Mouse (Mus musculus) heart, embryonic 13.5 days (tissue): ENCODE measurements around the gene Lysmd2. TPM values are rescaled to one million over a fixed set of nuclear protein-coding genes. Genes with fewer than 3 reads are reported as not detected.
A peak's percentile ranks its signal among the peaks of the same experiment; 100 is the strongest.

Experiments used
- ATAC-seq: fragments of 200-750 bp; cut with Nextera tagmentation; 2 replicates; pipeline ENCODE4 v1.8.0; 2017; ENCODE audit warnings: moderate TSS enrichment; ENCODE audit not compliant: insufficient number of reproducible peaks, low FRiP score, low TSS enrichment; ENCODE audit errors: extremely low read depth
- H3K27ac ChIP-seq: fragments of 300-500 bp; sonication (generic); replicated peaks from 2 replicates; pipeline ENCODE4 v1.5.1; 2015; ENCODE audit warnings: moderate library complexity, mild to moderate bottlenecking, inconsistent platforms
- H3K27me3 ChIP-seq: fragments of 300-500 bp; sonication (generic); replicated peaks from 2 replicates; pipeline ENCODE4 v1.6.1; 2015; ENCODE audit warnings: mild to moderate bottlenecking, inconsistent platforms
- H3K36me3 ChIP-seq: fragments of 300-500 bp; sonication (generic); 2 replicates; pipeline ENCODE4 v1.6.1; 2015; ENCODE audit warnings: mild to moderate bottlenecking, inconsistent platforms
- H3K4me1 ChIP-seq: fragments of 300-500 bp; sonication (generic); 2 replicates; pipeline ENCODE4 v1.6.1; 2015; ENCODE audit warnings: inconsistent platforms
- H3K4me2 ChIP-seq: fragments of 300-500 bp; sonication (generic); 2 replicates; pipeline ENCODE4 v1.6.1; 2015; ENCODE audit warnings: inconsistent platforms, mild to moderate bottlenecking, moderate library complexity
- H3K4me3 ChIP-seq: fragments of 300-500 bp; sonication (generic); 2 replicates; pipeline ENCODE4 v1.5.1; 2015; ENCODE audit warnings: moderate library complexity, mild to moderate bottlenecking, inconsistent platforms
- H3K9ac ChIP-seq: fragments of 300-500 bp; sonication (generic); 2 replicates; pipeline ENCODE4 v1.6.1; 2015; ENCODE audit warnings: inconsistent platforms, mild to moderate bottlenecking, moderate library complexity
- H3K9me3 ChIP-seq: fragments of 300-500 bp; sonication (generic); 2 replicates; pipeline ENCODE4 v1.6.1; 2016; ENCODE audit warnings: inconsistent platforms
- WGBS: fragments of 180-500 bp; shearing (Covaris S2); methylation state at CpG from one replicate; pipeline ENCODE4 v1.1.7; 2015; ENCODE audit warnings: mixed read lengths; 5-methylcytosine and 5-hydroxymethylcytosine counted together
- polyA plus RNA-seq: library from polyadenylated mRNA; unstranded; fragments of >200 nt; fragmentation: Nextera tagmentation; extraction: Ambion mirVana; gene quantifications from 2 replicates; pipeline ENCODE4 v1.2.1, GENCODE M21; 2015

The Lysmd2 gene
- polyA plus RNA-seq, 1 experiment from 2014 or later, result 16.2 TPM

DNA sequence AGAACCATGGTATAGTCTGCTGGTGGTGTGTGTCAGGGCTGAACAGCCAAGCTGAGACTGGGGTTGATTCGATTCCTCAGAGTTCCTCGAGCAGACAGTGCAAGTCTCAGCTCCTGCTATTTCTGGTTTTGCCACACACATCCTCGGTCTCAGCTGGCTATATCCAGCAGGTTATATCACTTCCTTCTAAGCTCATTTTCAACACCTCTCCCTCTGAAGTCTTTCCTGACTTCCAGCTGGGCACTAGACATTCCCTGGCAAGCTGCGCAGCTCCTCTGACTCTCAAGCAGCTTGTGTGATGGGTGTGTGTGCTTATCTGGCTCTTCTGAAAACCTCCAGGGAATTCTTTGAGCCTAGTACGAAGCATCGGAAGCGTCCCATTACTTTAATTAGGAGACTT is 50.7 kb downstream of the Lysmd2 start:
- ATAC-seq, result no peak
- 15% methylated on average over 7 of the region's 7 CpGs for WGBS
- no peaks in the 10 kb centered on the region for H3K9me3 ChIP-seq
- H3K27ac ChIP-seq, result no peak overlapping the region
- 0 out of 2 replicates have a peak, but pooled peaks cover 4% of the 10 kb centered on the region for H3K27me3 ChIP-seq
- peak overlapping the region; percentile 3; the same call in 1 of the 2 replicates for H3K9ac ChIP-seq
- H3K4me1 ChIP-seq, result peaks cover 12% of the 10 kb centered on the region
- H3K4me2 ChIP-seq, result peak overlapping the region; percentile 8; the same call in 1 of the 2 replicates
- H3K4me3 ChIP-seq, result no peak overlapping the region
- no peaks in the 10 kb centered on the region for H3K36me3 ChIP-seq

DNA sequence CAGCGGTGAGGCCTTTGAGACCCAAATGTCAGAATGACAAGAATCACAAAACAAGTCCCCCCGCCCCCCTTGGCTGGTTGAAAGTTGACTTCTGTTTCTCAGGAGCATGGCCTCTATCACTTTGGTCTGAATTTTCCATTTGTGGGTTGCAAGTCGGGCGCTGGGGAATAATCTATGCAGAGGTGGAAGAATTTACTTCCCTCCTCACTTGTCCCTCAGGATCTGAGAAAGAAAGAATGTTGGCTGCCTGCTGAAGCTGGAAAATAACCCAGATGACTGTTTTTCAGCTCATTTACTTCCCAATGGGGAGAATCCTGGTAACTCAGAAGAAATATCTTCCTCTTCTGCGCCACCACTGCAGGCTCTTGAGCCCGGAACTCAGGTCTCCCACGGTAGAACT is 52.8 kb downstream of the Lysmd2 start:
- 72% methylated on average over 7 of the region's 7 CpGs for WGBS
- Histone ChIP-seq H3K36me3 (no peaks in the 10 kb centered on the region), H3K27ac (no peak overlapping the region), H3K9me3 (no peaks in the 10 kb centered on the region), H3K4me1 (peaks cover 12% of the 10 kb centered on the region), H3K27me3 (peaks cover 14% of the 10 kb centered on the region; the same call in 1 of the 2 replicates), H3K4me3 (no peak overlapping the region), H3K4me2 (no peak overlapping the region), H3K9ac (no peak overlapping the region)
- no peak for ATAC-seq

DNA sequence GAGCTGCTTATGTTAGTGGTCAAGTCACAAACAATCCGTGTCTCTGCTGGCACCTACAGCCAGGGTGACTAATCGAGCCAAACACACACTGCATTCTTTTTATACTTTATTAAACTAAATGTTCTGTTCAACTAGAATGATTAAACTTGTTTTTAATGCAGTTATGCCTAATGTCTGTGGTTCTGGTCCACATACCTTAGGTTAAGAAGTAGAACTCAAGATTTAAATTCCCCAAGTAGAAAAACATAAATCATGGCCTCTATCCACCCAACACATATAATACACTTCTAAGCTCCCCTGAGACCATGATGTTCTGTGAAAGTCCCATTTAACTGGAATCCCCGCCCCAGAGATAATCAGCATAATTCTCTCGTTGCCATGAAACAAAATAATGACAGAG is 54.1 kb downstream of the Lysmd2 start:
- Histone ChIP-seq H3K4me1 (peaks cover 18% of the 10 kb centered on the region), H3K4me3 (no peak overlapping the region), H3K9me3 (no peaks in the 10 kb centered on the region), H3K27ac (no peak overlapping the region), H3K4me2 (no peak overlapping the region), H3K9ac (no peak overlapping the region), H3K27me3 (peaks cover 20% of the 10 kb centered on the region), H3K36me3 (no peaks in the 10 kb centered on the region)
- WGBS, result 64% methylated on average over 4 of the region's 4 CpGs
- ATAC-seq, result no peak

DNA sequence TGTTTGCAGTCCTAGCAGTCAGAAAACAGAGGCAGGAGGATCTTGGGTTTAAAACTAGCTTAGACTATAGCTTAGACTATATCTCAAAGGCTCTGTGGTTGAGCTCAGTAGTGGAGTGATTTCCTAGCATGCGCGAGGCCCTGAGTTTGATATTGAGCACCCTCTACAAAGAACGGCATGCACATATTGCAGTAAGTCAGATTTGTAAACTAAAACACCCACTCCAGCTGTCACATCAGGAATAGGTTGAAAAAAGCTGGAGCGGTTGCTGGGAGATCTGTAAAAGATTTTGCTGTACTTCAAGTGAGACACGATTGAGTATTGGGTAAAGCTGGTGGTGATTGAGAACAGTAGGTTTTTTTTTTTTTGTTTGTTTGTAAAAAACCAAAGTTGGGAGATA is 55.1 kb downstream of the Lysmd2 start:
- H3K9ac ChIP-seq, result no peak overlapping the region
- ATAC-seq, result no peak
- peaks cover 17% of the 10 kb centered on the region for H3K4me1 ChIP-seq
- no peaks in the 10 kb centered on the region for H3K36me3 ChIP-seq
- H3K4me3 ChIP-seq, result no peak overlapping the region
- H3K4me2 ChIP-seq, result no peak overlapping the region
- WGBS, result 81% methylated on average over 5 of the region's 5 CpGs
- H3K9me3 ChIP-seq, result no peaks in the 10 kb centered on the region
- H3K27me3 ChIP-seq, result peaks cover 23% of the 10 kb centered on the region
- H3K27ac ChIP-seq, result no peak overlapping the region

DNA sequence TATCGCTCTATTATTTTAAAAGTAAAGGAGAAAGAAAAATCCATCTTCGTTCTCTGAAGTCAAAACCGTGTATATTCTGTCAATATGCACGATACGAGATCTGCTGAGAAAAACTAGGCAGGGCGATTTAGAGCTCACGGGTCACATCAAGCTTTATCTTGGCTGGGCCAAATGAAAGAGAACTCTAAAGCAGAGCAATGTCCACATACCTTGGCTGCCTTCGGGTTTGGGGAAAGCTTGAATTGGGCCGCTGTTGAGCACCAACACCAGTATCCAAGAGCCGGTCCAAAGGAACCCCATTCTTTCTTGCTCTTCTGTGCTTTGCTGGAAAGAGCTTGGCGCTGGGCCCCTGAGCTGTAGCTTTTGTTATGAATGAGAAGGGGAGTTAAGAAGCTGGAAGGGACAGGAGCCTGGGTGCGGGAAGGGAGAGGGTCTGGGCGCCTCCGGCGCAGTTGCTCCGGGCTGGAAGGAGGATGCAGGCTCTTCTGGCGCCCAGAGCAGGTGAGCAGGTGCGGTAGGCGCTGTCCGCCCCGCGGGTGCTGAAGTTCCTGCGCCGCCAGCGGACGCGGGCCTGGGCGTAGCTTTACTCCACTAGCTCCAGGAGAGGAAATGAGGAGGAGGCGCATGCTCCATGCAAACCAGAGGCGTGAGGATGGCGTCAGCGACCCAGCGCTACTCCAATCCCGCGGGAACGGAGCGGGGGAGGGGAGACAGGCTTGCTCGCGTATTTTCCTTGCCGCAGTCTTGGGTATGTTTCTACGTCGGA is 58.1 kb downstream of the Lysmd2 start, which contains the start of gene Scg3:
Gene Scg3, minus strand, starts transcription at position 631 of the 766 bp plus-strand sequence.
- Histone ChIP-seq H3K27ac (no peak within 1 kb of the TSS), H3K4me3 (peak within 1 kb of the TSS; percentile 42), H3K4me2 (peak within 1 kb of the TSS; percentile 66), H3K9me3 (no peaks in the 10 kb centered on the region), H3K9ac (no peak within 1 kb of the TSS), H3K4me1 (0 out of 2 replicates have a peak, but pooled peaks cover 6% of the 10 kb centered on the region), H3K36me3 (no peaks in the 10 kb centered on the region), H3K27me3 (peaks cover 23% of the 10 kb centered on the region)
- WGBS, result 8% methylated on average over 42 of the region's 42 CpGs
- ATAC-seq, result peak; percentile 70; the same call in 1 of the 2 replicates

DNA sequence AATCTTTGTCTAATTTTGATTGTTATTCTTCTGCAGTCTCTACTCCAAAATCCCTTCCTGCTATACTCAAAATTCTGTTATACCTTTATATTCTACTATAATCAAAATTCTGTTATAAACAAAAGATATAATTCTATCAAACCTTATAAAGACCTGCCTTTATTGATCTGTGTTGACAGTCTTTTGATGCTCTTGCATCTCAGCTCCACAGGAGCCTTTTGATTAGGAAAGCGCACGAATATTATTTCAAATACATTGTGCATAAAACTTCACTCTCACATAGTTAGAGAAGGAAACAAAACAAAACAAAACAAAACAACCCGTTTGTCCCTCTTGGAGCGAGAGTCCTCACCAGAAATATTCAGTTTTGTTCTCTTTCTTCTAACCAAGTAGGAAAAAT is 58.8 kb downstream of the Lysmd2 start:
- 0 out of 2 replicates have a peak, but pooled peaks cover 6% of the 10 kb centered on the region for H3K4me1 ChIP-seq
- H3K9ac ChIP-seq, result no peak overlapping the region
- peaks cover 3% of the 10 kb centered on the region; the same call in 1 of the 2 replicates for H3K9me3 ChIP-seq
- H3K27me3 ChIP-seq, result peaks cover 23% of the 10 kb centered on the region
- H3K27ac ChIP-seq, result no peak overlapping the region
- H3K4me3 ChIP-seq, result peak overlapping the region; percentile 42
- H3K36me3 ChIP-seq, result no peaks in the 10 kb centered on the region
- 61% methylated on average over 4 of the region's 4 CpGs for WGBS
- no peak for ATAC-seq
- H3K4me2 ChIP-seq, result peak overlapping the region; percentile 66

DNA sequence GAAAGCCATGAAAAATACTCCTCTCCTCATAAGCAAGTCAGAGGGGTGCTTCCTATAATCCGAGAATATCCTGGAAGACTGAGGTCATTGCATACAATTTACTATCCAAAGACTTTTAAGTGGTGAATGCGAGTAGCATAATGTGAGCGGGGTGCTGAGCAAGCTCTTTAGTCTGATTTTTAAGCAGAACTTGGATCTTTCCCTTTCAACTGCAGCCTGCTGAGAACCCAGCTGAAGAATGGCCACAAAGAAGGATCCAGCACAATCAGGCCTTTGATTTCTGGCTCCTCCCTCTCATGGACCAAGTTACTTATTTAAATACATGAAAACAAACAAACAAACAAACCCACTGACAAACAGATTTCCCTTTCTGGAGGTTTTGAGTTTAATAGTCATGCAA is 59.2 kb downstream of the Lysmd2 start:
- Histone ChIP-seq H3K4me3 (no peak overlapping the region), H3K27ac (no peak overlapping the region), H3K9ac (no peak overlapping the region), H3K4me1 (0 out of 2 replicates have a peak, but pooled peaks cover 6% of the 10 kb centered on the region), H3K9me3 (peaks cover 8% of the 10 kb centered on the region; the same call in 1 of the 2 replicates), H3K4me2 (no peak overlapping the region), H3K36me3 (no peaks in the 10 kb centered on the region), H3K27me3 (peaks cover 23% of the 10 kb centered on the region)
- WGBS, result 61% methylated on average over 3 of the region's 3 CpGs
- no peak for ATAC-seq

Other genes starting within 250 kb of the Lysmd2 start
- 47.2 and 49.8 TPM in 2 replicates for gene Mapk6, start 215.7 kb upstream of the Lysmd2 start, polyA plus RNA-seq
- 27.9 and 30.0 TPM in 2 replicates for gene Leo1, start 184.2 kb upstream of the Lysmd2 start, polyA plus RNA-seq
- gene Tmod3, start 66.1 kb upstream of the Lysmd2 start, polyA plus RNA-seq, result 63.8 and 70.0 TPM in 2 replicates
- 4.7 and 5.0 TPM in 2 replicates for gene Tmod2, start 14.4 kb upstream of the Lysmd2 start, polyA plus RNA-seq
- gene Scg3, start 58.3 kb downstream of the Lysmd2 start, polyA plus RNA-seq, result 0.47 and 0.53 TPM in 2 replicates
- gene Bmp5, start 149.6 kb downstream of the Lysmd2 start, polyA plus RNA-seq, result 8.3 and 9.3 TPM in 2 replicates